Mouse (Mus musculus) bone marrow macrophage, adult 2 months (primary cell): Measurements from ENCODE around the gene Crk.

ENCODE experiments used
- CTCF ChIP-seq: IDR thresholded peaks from 2 replicates; pipeline ENCODE4 v1.5.1; 2012; ENCODE audit warnings: low read depth, mild to moderate bottlenecking, low read length, moderate library complexity
- POLR2A ChIP-seq: IDR thresholded peaks from 2 replicates; pipeline ENCODE4 v1.6.1; 2012; ENCODE audit warnings: mild to moderate bottlenecking, low read depth, low read length, borderline replicate concordance

- TF ChIP-seq CTCF (no peak), POLR2A (no peak)
Measured at GRCm38 (mm10) chr11:75643323-75643722, 35.7 kb upstream of the Crk start.
